Mouse (Mus musculus) forebrain, postnatal 0 days (tissue): ENCODE results near the gene Mast3. TPM values are rescaled to one million over a fixed set of nuclear protein-coding genes. Genes with fewer than 3 reads are reported as not detected.

Experiments used
- ATAC-seq: fragments of 200-750 bp; cut with Nextera tagmentation; 2 replicates; pipeline ENCODE4 v1.8.0; 2017; ENCODE audit warnings: mild to moderate bottlenecking, moderate library complexity
- DNase-seq: peaks from one replicate; pipeline ENCODE4 v3.0.0-alpha.2; 2015
- H3K27ac ChIP-seq: fragments of 300-500 bp; sonication (generic); 2 replicates; pipeline ENCODE4 v1.5.1; 2014; ENCODE audit warnings: low read depth, mild to moderate bottlenecking, antibody characterized with exemption, low read length, moderate library complexity, mixed read lengths
- H3K27me3 ChIP-seq: fragments of 300-500 bp; sonication (generic); 2 replicates; pipeline ENCODE4 v1.6.1; 2014; ENCODE audit warnings: mild to moderate bottlenecking, low read length, mixed read lengths; ENCODE audit not compliant: insufficient read depth
- H3K36me3 ChIP-seq: fragments of 300-500 bp; sonication (generic); 2 replicates; pipeline ENCODE4 v1.6.1; 2014; ENCODE audit warnings: mild to moderate bottlenecking, moderate library complexity; ENCODE audit not compliant: insufficient read depth
- H3K4me1 ChIP-seq: fragments of 300-500 bp; sonication (generic); 2 replicates; pipeline ENCODE4 v1.6.1; 2014; ENCODE audit warnings: antibody characterized with exemption; ENCODE audit not compliant: insufficient read depth
- H3K4me2 ChIP-seq: fragments of 300-500 bp; sonication (generic); 2 replicates; pipeline ENCODE4 v1.6.1; 2014; ENCODE audit warnings: low read depth, mild to moderate bottlenecking, moderate library complexity
- H3K4me3 ChIP-seq: fragments of 300-500 bp; sonication (generic); 2 replicates; pipeline ENCODE4 v1.5.1; 2014; ENCODE audit warnings: low read depth, low read length, mixed read lengths
- H3K9ac ChIP-seq: fragments of 300-500 bp; sonication (generic); 2 replicates; pipeline ENCODE4 v1.6.1; 2014; ENCODE audit warnings: mild to moderate bottlenecking
- H3K9me3 ChIP-seq: fragments of 300-500 bp; sonication (generic); 2 replicates; pipeline ENCODE4 v1.6.1; 2016; ENCODE audit warnings: low read length
- CTCF ChIP-seq: sonication (generic); IDR thresholded peaks from 2 replicates; pipeline ENCODE4 v1.5.1; 2016; ENCODE audit warnings: antibody characterized with exemption, control low read depth, low read depth
- WGBS: fragments of 180-500 bp; shearing (Covaris S2); extraction: QIAGEN DNeasy Blood & Tissue Kit; methylation state at CpG from one replicate; pipeline ENCODE4 v1.1.7; 2014; 5-methylcytosine and 5-hydroxymethylcytosine counted together
- polyA plus RNA-seq: library from polyadenylated mRNA; unstranded; fragments of >200 nt; fragmentation: Nextera tagmentation; extraction: Ambion mirVana; gene quantifications from 2 replicates; pipeline ENCODE4 v1.2.1, GENCODE M21; 2015
- total RNA-seq: library from RNA; depleted of rRNA; stranded (reverse); fragments of >200 nt; gene quantifications from 2 replicates; pipeline ENCODE4 v1.2.3, GENCODE M21; 2014

The Mast3 gene
- total and polyA plus RNA-seq, 2 experiments from 2014 or later = 25.2 to 60.0 TPM

DNA sequence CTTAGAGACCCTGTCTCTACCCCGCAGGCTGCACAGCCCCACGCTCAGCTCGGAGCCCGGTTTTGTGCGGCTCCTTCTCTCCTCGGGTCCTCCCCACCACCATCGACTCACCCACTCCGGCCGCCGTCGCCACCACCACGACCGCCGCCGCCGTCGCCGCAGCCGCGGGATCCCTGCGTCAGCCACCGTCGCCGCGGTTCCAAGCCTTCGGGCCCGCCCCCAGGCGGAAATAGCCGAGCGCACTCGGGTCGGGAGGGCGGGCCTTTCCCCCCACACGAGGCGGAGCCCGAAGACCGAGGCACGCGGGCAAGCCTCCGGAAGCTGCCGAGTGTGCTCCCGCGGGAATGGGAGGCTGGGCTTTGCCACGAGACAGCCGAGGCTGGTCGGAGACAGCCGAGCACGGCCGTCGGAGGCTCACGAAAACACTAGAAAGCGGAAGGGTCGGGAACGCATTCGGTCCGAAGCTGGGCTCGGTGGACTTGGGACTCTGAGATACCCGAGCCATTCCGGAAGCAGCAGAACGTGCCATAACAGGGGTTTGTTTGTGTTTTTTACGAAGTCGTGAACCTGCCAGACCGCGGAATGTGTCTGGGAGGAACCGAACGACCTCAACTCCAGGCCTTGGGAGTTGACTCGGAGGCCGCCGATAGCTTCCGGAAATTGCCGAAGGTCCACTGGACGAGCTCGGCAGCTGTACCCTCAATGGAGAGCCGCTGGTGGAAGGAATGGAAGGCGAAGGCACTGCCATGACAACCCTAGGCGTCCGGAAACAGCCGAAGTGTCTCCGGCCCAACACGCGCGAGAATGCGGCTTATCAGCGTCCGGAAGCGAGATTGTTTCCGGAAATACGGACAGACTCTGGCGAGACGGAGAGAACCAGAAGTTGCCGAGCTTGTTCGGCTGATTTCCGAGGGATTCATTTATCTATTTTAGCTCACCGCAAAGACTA is 28.1 kb downstream of the Mast3 start, which contains the start of gene Pik3r2:
TSS of gene Pik3r2 (minus strand) at position 218 of the 949 bp plus-strand sequence.
- TF ChIP-seq CTCF = no peak
- peaks cover 22% of the 10 kb centered on the region for H3K4me1 ChIP-seq
- WGBS = under 1% methylated on average over 88 of the region's 94 CpGs

DNA sequence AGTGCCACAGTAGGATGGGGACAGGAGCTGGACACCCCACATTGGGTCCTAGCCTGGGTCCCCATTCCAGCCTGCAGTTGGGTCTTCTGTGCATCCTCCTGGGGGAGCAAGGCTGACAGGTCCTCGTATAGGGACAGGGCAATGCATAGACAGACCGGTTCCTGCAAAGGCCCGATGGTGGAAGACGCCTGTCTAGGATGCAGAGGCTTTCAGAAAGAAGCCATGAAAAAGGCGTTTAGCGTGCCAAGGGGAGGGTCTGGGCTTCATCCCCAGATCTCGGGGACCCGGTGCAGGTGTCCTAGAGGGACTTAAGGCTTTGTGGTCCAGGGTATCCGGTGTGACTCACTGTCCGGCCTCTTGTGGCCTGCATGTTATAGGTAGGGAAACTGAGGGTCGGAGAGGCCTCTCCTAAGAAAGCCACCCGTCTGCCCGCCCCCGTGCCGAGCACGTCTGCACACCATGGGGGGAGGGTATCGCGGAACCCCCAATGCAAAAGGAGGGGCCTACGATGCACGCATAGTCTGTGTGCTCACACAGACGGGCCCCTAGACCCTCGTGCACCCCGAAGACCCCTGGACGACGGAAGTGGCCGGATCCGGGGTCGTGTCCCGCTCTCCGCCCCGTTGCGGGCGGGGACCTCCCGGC is 28.9 kb downstream of the Mast3 start:
- Histone ChIP-seq H3K9ac (peak overlapping the region; percentile 100), H3K4me1 (peaks cover 22% of the 10 kb centered on the region), H3K27me3 (no peaks in the 10 kb centered on the region), H3K4me2 (peak overlapping the region; percentile 86), H3K4me3 (peak overlapping the region; percentile 88), H3K9me3 (no peaks in the 10 kb centered on the region), H3K36me3 (peaks cover 64% of the 10 kb centered on the region), H3K27ac (peak overlapping the region; percentile 99)
- DNase-seq = peak; percentile 61
- no peak for TF ChIP-seq CTCF
- peak; percentile 23 for ATAC-seq
- 2% methylated on average over 34 of the region's 34 CpGs for WGBS

More for the DNA sequence above, 28.1 kb downstream of the Mast3 start, which contains the start of gene Pik3r2:
- Histone ChIP-seq H3K27me3 (no peaks in the 10 kb centered on the region), H3K27ac (peak within 1 kb of the TSS; percentile 99), H3K4me2 (peak within 1 kb of the TSS; percentile 86), H3K9ac (peak within 1 kb of the TSS; percentile 100), H3K36me3 (peaks cover 64% of the 10 kb centered on the region), H3K9me3 (no peaks in the 10 kb centered on the region), H3K4me3 (peak within 1 kb of the TSS; percentile 88)
- ATAC-seq (peak; percentile 96), DNase-seq (peak; percentile 100)

DNA sequence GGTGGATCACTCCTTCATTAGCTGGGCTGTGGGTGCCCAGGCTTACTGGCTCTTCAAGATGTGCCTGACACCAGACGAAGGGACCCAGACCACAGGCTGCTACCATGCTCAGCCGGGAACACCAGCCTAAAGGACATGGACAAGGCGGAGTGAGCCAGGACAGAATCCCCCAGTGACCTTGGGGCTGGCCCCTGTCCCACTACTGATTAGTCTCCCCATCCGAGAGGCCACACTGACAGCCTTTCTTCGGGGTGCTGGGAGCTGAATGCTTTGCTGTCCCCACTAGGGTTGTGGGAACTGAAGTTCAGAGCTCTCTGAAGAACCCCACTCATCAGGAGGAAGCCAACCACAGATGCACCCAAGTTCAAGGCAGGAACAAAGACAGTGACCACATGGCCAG is 29.6 kb downstream of the Mast3 start:
- H3K27ac ChIP-seq = no peak overlapping the region
- TF ChIP-seq CTCF = no peak
- no peaks in the 10 kb centered on the region for H3K9me3 ChIP-seq
- 83% methylated on average over 5 of the region's 5 CpGs for WGBS
- H3K4me3 ChIP-seq = peak overlapping the region; percentile 88
- no peaks in the 10 kb centered on the region for H3K27me3 ChIP-seq
- peak overlapping the region; percentile 100 for H3K9ac ChIP-seq
- H3K4me1 ChIP-seq = peaks cover 22% of the 10 kb centered on the region
- DNase-seq (no peak), ATAC-seq (no peak)
- peaks cover 64% of the 10 kb centered on the region for H3K36me3 ChIP-seq
- peak overlapping the region; percentile 86 for H3K4me2 ChIP-seq

DNA sequence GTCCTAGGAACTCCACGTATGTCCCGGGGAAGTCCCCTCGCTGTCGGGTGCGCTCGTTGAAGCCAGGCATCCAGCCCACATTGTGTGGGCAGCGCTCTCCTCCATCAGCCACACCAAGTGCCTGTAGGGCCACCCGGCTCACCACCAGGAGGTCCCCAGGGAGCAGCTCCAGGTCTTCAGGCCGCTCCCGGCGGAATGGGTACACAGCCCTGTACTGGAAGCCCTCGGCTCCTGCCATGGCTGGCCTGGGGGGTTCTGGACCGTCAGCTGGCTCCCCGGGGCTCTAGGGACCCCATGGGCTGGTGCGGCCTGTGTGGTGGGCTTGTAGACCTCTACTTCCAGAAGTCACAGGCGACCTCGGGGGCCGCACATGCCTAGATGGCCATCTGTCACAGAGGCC is 30.1 kb downstream of the Mast3 start:
- DNase-seq (no peak), ATAC-seq (no peak)
- Histone ChIP-seq H3K4me1 (peaks cover 22% of the 10 kb centered on the region), H3K4me2 (0 out of 2 replicates have a peak overlapping the region, but pooled peaks have one; percentile 86), H3K9me3 (no peaks in the 10 kb centered on the region), H3K27me3 (no peaks in the 10 kb centered on the region), H3K27ac (no peak overlapping the region), H3K36me3 (peaks cover 64% of the 10 kb centered on the region), H3K9ac (peak overlapping the region; percentile 100), H3K4me3 (no peak overlapping the region)
- 95% methylated on average over 18 of the region's 18 CpGs for WGBS
- TF ChIP-seq CTCF = no peak

DNA sequence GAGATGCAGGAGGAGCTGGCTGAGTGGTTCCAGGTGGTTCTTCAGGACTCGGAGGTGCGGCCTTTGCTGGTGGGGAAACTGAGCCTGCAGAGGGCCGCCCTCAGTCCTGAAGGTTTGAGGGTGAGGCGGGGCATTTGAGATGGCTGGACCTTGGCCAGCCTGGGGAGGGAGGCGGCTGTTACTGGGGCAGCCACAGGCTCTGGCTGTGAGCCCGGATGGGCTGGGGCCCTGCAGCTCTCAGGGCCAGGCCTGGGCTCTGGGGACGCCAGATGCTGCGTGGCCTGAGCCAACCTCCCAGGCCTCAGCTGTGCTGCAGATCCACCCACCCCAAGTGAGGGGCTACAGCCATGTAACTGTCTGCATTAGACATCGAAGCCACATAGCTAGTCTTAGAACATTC is 31.0 kb downstream of the Mast3 start:
- Histone ChIP-seq H3K27ac (0 out of 2 replicates have a peak overlapping the region, but pooled peaks have one; percentile 35), H3K9ac (peak overlapping the region; percentile 100; the same call in 1 of the 2 replicates), H3K4me1 (peaks cover 22% of the 10 kb centered on the region), H3K4me2 (0 out of 2 replicates have a peak overlapping the region, but pooled peaks have one; percentile 3), H3K9me3 (no peaks in the 10 kb centered on the region), H3K4me3 (no peak overlapping the region), H3K27me3 (no peaks in the 10 kb centered on the region), H3K36me3 (peaks cover 62% of the 10 kb centered on the region)
- no peak for TF ChIP-seq CTCF
- 39% methylated on average over 9 of the region's 9 CpGs for WGBS
- DNase-seq (peak; percentile 71), ATAC-seq (no peak)

DNA sequence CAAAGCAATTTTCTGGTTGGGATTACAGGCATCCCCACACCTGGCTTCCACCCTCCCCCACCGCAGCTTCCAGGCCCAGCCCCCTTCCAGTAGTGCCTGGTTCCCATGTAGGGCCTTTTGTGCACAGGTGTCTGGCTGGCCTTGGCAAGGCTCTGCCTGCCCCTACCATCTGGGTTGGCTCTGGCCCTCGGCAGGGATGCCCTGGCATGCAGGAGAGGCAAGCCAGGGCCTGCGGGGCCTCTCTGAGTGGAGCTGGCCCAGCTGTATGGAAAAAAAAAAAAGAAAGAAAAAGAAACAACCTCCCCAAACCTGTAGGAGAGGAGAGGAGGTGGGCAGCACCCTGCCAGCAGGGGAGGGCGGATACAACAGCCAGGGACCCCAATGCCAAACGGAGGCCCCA is 31.4 kb downstream of the Mast3 start:
- no peak for ATAC-seq
- WGBS = 59% methylated on average over 5 of the region's 5 CpGs
- Histone ChIP-seq H3K27me3 (no peaks in the 10 kb centered on the region), H3K9me3 (no peaks in the 10 kb centered on the region), H3K4me2 (0 out of 2 replicates have a peak overlapping the region, but pooled peaks have one; percentile 3), H3K27ac (no peak overlapping the region), H3K4me1 (peaks cover 22% of the 10 kb centered on the region), H3K4me3 (no peak overlapping the region), H3K36me3 (peaks cover 62% of the 10 kb centered on the region), H3K9ac (peak overlapping the region; percentile 100)
- DNase-seq = no peak
- no peak for TF ChIP-seq CTCF
